Mouse (Mus musculus): ENCODE measurements around the gene Plekhg1. TPM values are rescaled to one million over a fixed set of nuclear protein-coding genes. Genes with fewer than 3 reads are reported as not detected.
A peak's percentile ranks its signal among the peaks of the same experiment; 100 is the strongest.

Gene Plekhg1
- total and polyA plus RNA-seq, 3 experiments = 3.6 to 11.0 (median 7.6) TPM

DNA sequence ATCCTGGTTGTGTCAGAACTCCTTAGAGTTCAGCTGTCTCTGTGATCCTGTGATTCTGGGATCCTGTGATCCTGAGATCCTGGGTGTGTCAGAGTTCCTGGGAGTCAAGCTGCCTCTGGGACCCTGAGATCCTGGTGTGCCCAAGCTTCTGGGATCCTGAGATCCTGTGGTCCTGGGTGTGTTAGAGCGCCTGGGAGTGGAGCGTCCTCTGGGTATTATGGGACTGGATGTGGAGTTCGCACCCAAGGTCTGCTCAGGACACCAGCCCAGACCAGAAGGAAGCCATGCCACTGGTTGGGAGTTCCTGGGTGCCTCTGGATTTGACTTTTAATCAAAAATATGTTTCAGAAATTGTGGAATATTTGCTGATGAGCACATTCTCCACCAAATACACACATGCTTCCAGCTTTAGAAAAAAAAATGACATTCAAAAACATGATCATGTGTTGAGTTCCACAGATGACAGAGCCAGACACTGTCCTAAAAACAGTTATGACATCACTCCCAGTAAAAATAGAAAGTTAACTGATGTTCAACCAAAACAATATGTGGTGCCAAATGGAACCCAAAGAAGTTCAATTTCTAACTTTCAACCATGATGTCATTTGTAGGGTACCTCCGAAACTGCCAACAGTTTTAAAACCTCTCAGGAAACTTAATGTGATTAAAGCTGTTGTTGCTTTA is 137.8 kb downstream of the Plekhg1 start:
- Histone ChIP-seq H3K4me3 (no peak overlapping the region), H3K27me3 (ENCODE audit: control insufficient read depth, insufficient read depth, low read length) (no peaks in the 10 kb centered on the region), H3K4me1 (ENCODE audit: control insufficient read depth, insufficient read depth, low read length) (peaks cover 6% of the 10 kb centered on the region), H3K36me3 (ENCODE audit: control insufficient read depth, insufficient read depth, low read length) (peaks cover 5% of the 10 kb centered on the region), H3K9ac (ENCODE audit: low read depth, low read length) (no peak overlapping the region), H3K79me2 (replicated peaks; ENCODE audit: control insufficient read depth, insufficient read depth, low read length) (peaks cover 2% of the 10 kb centered on the region; the same call in 1 of the 2 replicates), H3K27ac (peak overlapping the region; percentile 50)
- WGBS = 42% methylated on average over 4 of the region's 4 CpGs
- no peak for TF ChIP-seq EP300 (IDR thresholded peaks at IDR 0.05; ENCODE audit: insufficient read depth, low read depth, low read length)
- TF ChIP-seq CTCF (IDR thresholded peaks at IDR 0.05) = no peak
- no peak for TF ChIP-seq POLR2A (IDR thresholded peaks at IDR 0.05; ENCODE audit: insufficient read depth, low read depth, low read length)
- intact Hi-C loops (cut with DNase I) = loop anchor here (5.0 kb wide), 1 partner anchor 41 kb away; no protein-coding TSS in a partner anchor
- peak; percentile 29 to 45 for DNase-seq

DNA sequence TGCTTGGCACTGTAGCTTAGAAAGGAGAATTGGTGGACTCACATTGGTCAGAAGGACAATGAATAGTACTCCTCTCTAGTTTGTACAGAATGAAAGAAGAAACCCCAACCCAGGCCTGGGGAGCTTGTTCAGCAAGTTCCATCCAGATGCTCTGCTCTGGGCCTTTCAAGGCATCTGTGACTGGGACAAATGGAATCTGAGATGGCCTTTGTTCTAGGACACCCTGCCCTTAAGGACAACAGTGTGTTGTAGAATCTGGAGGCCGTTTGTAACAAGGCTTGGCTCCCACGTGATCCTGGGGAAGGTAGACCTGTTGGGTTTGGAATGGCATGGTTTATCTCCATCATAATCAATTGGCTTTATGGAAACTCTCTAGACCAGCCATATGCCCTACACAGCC is 141.0 kb downstream of the Plekhg1 start:
- 91% methylated on average over 2 of the region's 2 CpGs for WGBS

GRCm38 (mm10) chr10:3888510-3888909 is 148.3 kb downstream of the Plekhg1 start:
- DNase-seq = no peak
- peaks cover 2% of the 10 kb centered on the region for H3K4me1 ChIP-seq (ENCODE audit: control insufficient read depth, insufficient read depth, low read length)
- H3K4me3 ChIP-seq = no peak overlapping the region
- H3K9ac ChIP-seq (ENCODE audit: low read depth, low read length) = no peak overlapping the region
- H3K27me3 ChIP-seq (ENCODE audit: control insufficient read depth, insufficient read depth, low read length) = no peaks in the 10 kb centered on the region
- H3K27ac ChIP-seq = no peak overlapping the region
- H3K36me3 ChIP-seq (ENCODE audit: control insufficient read depth, insufficient read depth, low read length) = peaks cover 2% of the 10 kb centered on the region
- intact Hi-C loops (cut with DNase I) = no loop called here
- no peaks in the 10 kb centered on the region for H3K79me2 ChIP-seq (replicated peaks; ENCODE audit: control insufficient read depth, insufficient read depth, low read length)
- TF ChIP-seq CTCF (IDR thresholded peaks at IDR 0.05) = no peak
- no peak for TF ChIP-seq POLR2A (IDR thresholded peaks at IDR 0.05; ENCODE audit: insufficient read depth, low read depth, low read length)
- TF ChIP-seq EP300 (IDR thresholded peaks at IDR 0.05; ENCODE audit: insufficient read depth, low read depth, low read length) = no peak
- 81% methylated on average over 4 of the region's 4 CpGs for WGBS

More for the DNA sequence above, 141.0 kb downstream of the Plekhg1 start:
- DNase-seq = no peak
- TF ChIP-seq CTCF (IDR thresholded peaks at IDR 0.05) (no peak), POLR2A (IDR thresholded peaks at IDR 0.05; ENCODE audit: insufficient read depth, low read depth, low read length) (no peak), EP300 (IDR thresholded peaks at IDR 0.05; ENCODE audit: insufficient read depth, low read depth, low read length) (no peak)
- Histone ChIP-seq H3K36me3 (ENCODE audit: control insufficient read depth, insufficient read depth, low read length) (peaks cover 5% of the 10 kb centered on the region), H3K27me3 (ENCODE audit: control insufficient read depth, insufficient read depth, low read length) (no peaks in the 10 kb centered on the region), H3K9ac (ENCODE audit: low read depth, low read length) (no peak overlapping the region), H3K4me1 (ENCODE audit: control insufficient read depth, insufficient read depth, low read length) (peaks cover 6% of the 10 kb centered on the region), H3K27ac (no peak overlapping the region), H3K79me2 (replicated peaks; ENCODE audit: control insufficient read depth, insufficient read depth, low read length) (peaks cover 2% of the 10 kb centered on the region; the same call in 1 of the 2 replicates), H3K4me3 (no peak overlapping the region)
- intact Hi-C loops (cut with DNase I) = no loop called here

DNA sequence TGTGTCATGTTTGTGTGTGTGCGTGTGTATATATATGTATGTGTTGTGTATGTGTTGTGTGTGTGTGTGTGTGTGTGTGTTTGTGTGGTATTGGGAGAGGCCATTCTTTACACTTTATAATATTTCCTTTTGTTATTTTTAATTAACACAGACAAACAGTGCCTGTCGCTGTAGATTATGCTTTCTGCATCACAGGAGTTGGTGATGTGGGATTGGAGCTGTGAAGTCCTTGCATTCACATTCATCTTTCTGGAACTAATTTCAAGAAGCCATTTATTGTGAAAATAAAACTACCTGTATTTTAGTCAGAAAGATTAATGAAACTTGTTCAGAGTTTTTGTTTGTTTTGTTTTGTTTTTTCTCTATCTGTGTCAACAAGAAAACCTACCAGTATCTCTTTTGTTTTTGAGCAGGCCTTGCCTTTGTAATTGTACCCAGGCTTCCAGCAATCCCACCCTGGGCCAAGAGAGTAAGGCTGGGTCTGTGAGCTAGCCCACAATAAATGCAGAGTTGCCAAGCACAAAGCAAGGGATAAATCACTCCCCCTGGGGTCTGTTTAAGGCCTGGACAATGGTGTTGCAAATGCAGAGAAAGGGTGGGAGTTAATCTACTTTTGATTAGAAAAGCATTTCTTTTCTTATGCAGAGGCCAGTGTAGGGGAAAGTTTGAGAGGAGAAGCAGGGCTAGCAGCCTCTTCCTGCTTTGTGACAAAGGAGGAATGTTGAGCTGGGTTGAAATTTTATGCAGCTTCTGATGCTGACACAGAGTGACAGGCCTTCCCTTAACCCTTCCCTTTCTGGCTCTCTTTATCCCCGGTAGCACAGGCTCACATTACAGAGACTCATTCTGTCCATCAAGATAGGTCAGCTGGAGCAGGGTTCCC is 151.5 kb downstream of the Plekhg1 start:
- no peaks in the 10 kb centered on the region; the same call in 1 of the 2 replicates for H3K79me2 ChIP-seq (replicated peaks; ENCODE audit: control insufficient read depth, insufficient read depth, low read length)
- H3K4me1 ChIP-seq (ENCODE audit: control insufficient read depth, insufficient read depth, low read length) = peaks cover 2% of the 10 kb centered on the region
- TF ChIP-seq EP300 (IDR thresholded peaks at IDR 0.05; ENCODE audit: insufficient read depth, low read depth, low read length) = no peak
- no peak for TF ChIP-seq CTCF (IDR thresholded peaks at IDR 0.05)
- no peak for TF ChIP-seq POLR2A (IDR thresholded peaks at IDR 0.05; ENCODE audit: insufficient read depth, low read depth, low read length)
- peaks cover 2% of the 10 kb centered on the region for H3K36me3 ChIP-seq (ENCODE audit: control insufficient read depth, insufficient read depth, low read length)
- H3K27ac ChIP-seq = peak overlapping the region; percentile 24
- H3K9ac ChIP-seq (ENCODE audit: low read depth, low read length) = no peak overlapping the region
- 58% methylated on average over 3 of the region's 3 CpGs for WGBS
- H3K4me3 ChIP-seq = no peak overlapping the region
- H3K27me3 ChIP-seq (ENCODE audit: control insufficient read depth, insufficient read depth, low read length) = no peaks in the 10 kb centered on the region
- DNase-seq = no peak
- intact Hi-C loops (cut with DNase I) = no loop called here

DNA sequence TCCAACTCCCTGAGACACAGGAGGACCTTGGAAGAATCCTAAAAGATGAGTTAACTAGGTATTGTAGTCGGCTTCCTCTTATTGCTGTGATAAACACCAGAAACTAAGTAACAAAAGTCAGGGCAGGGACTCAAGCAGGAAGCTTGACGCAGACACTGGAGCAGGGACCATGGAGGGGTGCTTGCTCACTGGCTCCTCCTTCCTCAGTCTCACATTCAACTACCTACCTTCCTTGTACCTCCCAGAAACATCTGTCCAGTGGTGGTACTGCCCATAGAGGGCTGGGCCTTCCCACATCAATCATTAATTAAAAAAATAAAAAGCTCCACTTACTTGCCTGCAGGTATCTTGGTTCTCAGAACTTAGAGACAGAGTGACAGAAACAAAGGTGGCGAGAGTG is 152.2 kb downstream of the Plekhg1 start:
- H3K36me3 ChIP-seq (ENCODE audit: control insufficient read depth, insufficient read depth, low read length) = peaks cover 2% of the 10 kb centered on the region
- no peak overlapping the region for H3K9ac ChIP-seq (ENCODE audit: low read depth, low read length)
- TF ChIP-seq EP300 (IDR thresholded peaks at IDR 0.05; ENCODE audit: insufficient read depth, low read depth, low read length) = no peak
- no peak for TF ChIP-seq POLR2A (IDR thresholded peaks at IDR 0.05; ENCODE audit: insufficient read depth, low read depth, low read length)
- TF ChIP-seq CTCF (IDR thresholded peaks at IDR 0.05) = no peak
- H3K4me3 ChIP-seq = no peak overlapping the region
- DNase-seq = no peak
- H3K27me3 ChIP-seq (ENCODE audit: control insufficient read depth, insufficient read depth, low read length) = no peaks in the 10 kb centered on the region
- H3K79me2 ChIP-seq (replicated peaks; ENCODE audit: control insufficient read depth, insufficient read depth, low read length) = no peaks in the 10 kb centered on the region; the same call in 1 of the 2 replicates
- intact Hi-C loops (cut with DNase I) = no loop called here
- 53% methylated on average over 3 of the region's 3 CpGs for WGBS
- H3K4me1 ChIP-seq (ENCODE audit: control insufficient read depth, insufficient read depth, low read length) = peaks cover 2% of the 10 kb centered on the region
- H3K27ac ChIP-seq = peak overlapping the region; percentile 24
